Comparison of ENCODE assay signal across 16 mouse cellular contexts in the genomic region with DNA sequence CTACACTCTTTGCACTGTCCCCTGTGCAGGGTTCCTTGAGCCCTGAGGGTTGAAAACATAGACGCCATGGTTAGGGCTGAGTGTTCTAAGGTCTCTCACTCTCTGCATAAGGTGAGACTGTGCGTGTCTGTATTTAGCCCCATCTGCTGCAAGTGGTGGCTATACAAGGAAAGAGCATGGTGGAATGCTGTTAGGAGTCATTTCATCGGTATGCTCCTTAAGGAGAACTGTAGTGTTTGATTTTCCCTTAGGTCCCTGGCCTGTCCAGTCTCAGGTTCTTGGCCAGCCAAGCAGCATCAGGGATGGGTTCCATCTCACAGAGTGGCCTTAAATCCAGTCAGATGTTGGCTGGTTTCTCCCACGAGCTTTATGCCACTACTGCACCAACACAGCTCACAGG. TPM values are rescaled to one million over a fixed set of nuclear protein-coding genes. Genes with fewer than 3 reads are reported as not detected.
DNase-seq lines count a peak whose midpoint lies in the region; ATAC-seq lines count a peak whose summit lies in the region.
"Had no signal": no experiment of that assay in that cellular context is flagged by ENCODE, and none has a peak within 500 bp of the region (broad histone marks: within the 10 kb centered on the region; RNA-seq: fewer than 3 reads in every experiment).

No protein-coding gene starts in this region.

- H3K4me2 ChIP-seq in heart, embryonic 15.5 days: no peak overlapping the region
- H3K4me2 ChIP-seq in liver, embryonic 12.5 days: peak overlapping the region; percentile 31
- H3K4me2 ChIP-seq in lung, embryonic 16.5 days (ENCODE audit: low read depth, low read length): no peak overlapping the region
- H3K4me2 ChIP-seq in hindbrain, embryonic 14.5 days (replicated peaks): no peak overlapping the region
- H3K4me2 ChIP-seq: forebrain, embryonic 15.5 days; neural tube, embryonic 13.5 days had no signal

- no peak for DNase-seq in heart, adult 18-20 months
- DNase-seq in liver: no peak
- no peak for DNase-seq in hindbrain, embryonic 14.5 days (ENCODE audit: low spot score)
- no peak for DNase-seq in retina, postnatal 1 day
- DNase-seq: cerebellum, adult 9-10 months; embryo, embryonic 11 days; left cerebral cortex, postnatal 4 days had no signal

- no peaks in the 10 kb centered on the region for H3K36me3 ChIP-seq in heart, embryonic 15.5 days
- H3K36me3 ChIP-seq in liver, embryonic 12.5 days: no peaks in the 10 kb centered on the region
- H3K36me3 ChIP-seq in lung, embryonic 16.5 days (ENCODE audit: control insufficient read depth, insufficient read depth, low read length): no peaks in the 10 kb centered on the region
- H3K36me3 ChIP-seq in hindbrain, embryonic 14.5 days (replicated peaks; ENCODE audit: control insufficient read depth, insufficient read depth): no peaks in the 10 kb centered on the region
- H3K36me3 ChIP-seq: forebrain, embryonic 15.5 days; liver, embryonic 15.5 days; midbrain, embryonic 10.5 days; neural tube, embryonic 13.5 days had no signal

- H3K9ac ChIP-seq in heart, embryonic 15.5 days: no peak overlapping the region
- no peak overlapping the region for H3K9ac ChIP-seq in liver, embryonic 12.5 days
- H3K9ac ChIP-seq in lung, embryonic 16.5 days (ENCODE audit: low read length): no peak overlapping the region
- no peak overlapping the region for H3K9ac ChIP-seq in hindbrain, embryonic 14.5 days
- H3K9ac ChIP-seq: forebrain, embryonic 15.5 days; liver, embryonic 15.5 days; neural tube, embryonic 13.5 days had no signal

- H3K4me3 ChIP-seq in heart, embryonic 15.5 days: no peak overlapping the region
- no peak overlapping the region for H3K4me3 ChIP-seq in liver, embryonic 12.5 days
- H3K4me3 ChIP-seq in brown adipose tissue, adult 24 weeks (ENCODE audit: insufficient read depth, low read depth, low read length): no peak overlapping the region
- H3K4me3 ChIP-seq in lung, embryonic 16.5 days (ENCODE audit: low read length): no peak overlapping the region
- no peak overlapping the region for H3K4me3 ChIP-seq in hindbrain, embryonic 14.5 days (replicated peaks; ENCODE audit: low read length)
- H3K4me3 ChIP-seq: forebrain, embryonic 15.5 days; liver, embryonic 15.5 days; midbrain, embryonic 10.5 days; neural tube, embryonic 13.5 days had no signal

- H3K27ac ChIP-seq in heart, embryonic 15.5 days: peak overlapping the region; percentile 58
- H3K27ac ChIP-seq in liver, embryonic 12.5 days: no peak overlapping the region
- peak overlapping the region; percentile 88 for H3K27ac ChIP-seq in brown adipose tissue, adult 24 weeks (replicated peaks; ENCODE audit: low read depth, low read length)
- H3K27ac ChIP-seq in lung, embryonic 16.5 days (ENCODE audit: low read length): peak overlapping the region; percentile 71
- no peak overlapping the region for H3K27ac ChIP-seq in hindbrain, embryonic 14.5 days
- H3K27ac ChIP-seq: forebrain, embryonic 15.5 days; hindbrain, postnatal 0 days; liver, embryonic 15.5 days; midbrain, embryonic 10.5 days; neural tube, embryonic 13.5 days had no signal

- WGBS in heart, embryonic 15.5 days: 67% methylated on average over 4 of the region's 4 CpGs
- 64% methylated on average over 4 of the region's 4 CpGs for WGBS in liver, embryonic 12.5 days (ENCODE audit: insufficient replicate concordance)
- 55% methylated on average over 4 of the region's 4 CpGs for WGBS in lung, embryonic 16.5 days
- WGBS in hindbrain, embryonic 14.5 days: 97% methylated on average over 4 of the region's 4 CpGs

- no peaks in the 10 kb centered on the region for H3K27me3 ChIP-seq in heart, embryonic 15.5 days
- no peaks in the 10 kb centered on the region for H3K27me3 ChIP-seq in liver, embryonic 12.5 days (replicated peaks)
- no peaks in the 10 kb centered on the region for H3K27me3 ChIP-seq in lung, embryonic 16.5 days (ENCODE audit: control insufficient read depth, insufficient read depth, low read depth, low read length)
- no peaks in the 10 kb centered on the region for H3K27me3 ChIP-seq in hindbrain, embryonic 14.5 days (ENCODE audit: control insufficient read depth, insufficient read depth, low read length)
- H3K27me3 ChIP-seq: forebrain, embryonic 15.5 days; liver, embryonic 15.5 days; neural tube, embryonic 13.5 days had no signal

- no peak for ATAC-seq in heart, embryonic 15.5 days (replicated peaks; ENCODE audit: insufficient number of reproducible peaks, insufficient read depth, low FRiP score, low read depth)
- ATAC-seq in liver, embryonic 12.5 days: no peak
- ATAC-seq in lung, embryonic 16.5 days (ENCODE audit: low read depth): peak; percentile 39; the same call in 1 of the 2 replicates
- ATAC-seq in hindbrain, embryonic 14.5 days (ENCODE audit: low FRiP score): no peak
- ATAC-seq: forebrain, embryonic 15.5 days; hindbrain, postnatal 0 days had no signal

- H3K9me3 ChIP-seq in heart, embryonic 15.5 days (replicated peaks): no peaks in the 10 kb centered on the region
- H3K9me3 ChIP-seq in liver, embryonic 12.5 days (replicated peaks): 0 out of 2 replicates have a peak, but pooled peaks cover 3% of the 10 kb centered on the region
- no peaks in the 10 kb centered on the region for H3K9me3 ChIP-seq in lung, embryonic 16.5 days (ENCODE audit: control insufficient read depth, low read length)
- H3K9me3 ChIP-seq in hindbrain, embryonic 14.5 days (ENCODE audit: control insufficient read depth, low read length): no peaks in the 10 kb centered on the region
- H3K9me3 ChIP-seq: forebrain, embryonic 15.5 days; liver, embryonic 15.5 days; midbrain, embryonic 10.5 days; neural tube, embryonic 13.5 days had no signal

- H3K4me1 ChIP-seq in heart, embryonic 15.5 days (replicated peaks): peaks cover 11% of the 10 kb centered on the region
- peaks cover 15% of the 10 kb centered on the region for H3K4me1 ChIP-seq in liver, embryonic 12.5 days
- peaks cover 13% of the 10 kb centered on the region for H3K4me1 ChIP-seq in brown adipose tissue, adult 24 weeks (ENCODE audit: control insufficient read depth, insufficient read depth, insufficient read length, low read length)
- H3K4me1 ChIP-seq in lung, embryonic 16.5 days (replicated peaks; ENCODE audit: control insufficient read depth, insufficient read depth, low read length): peaks cover 16% of the 10 kb centered on the region
- H3K4me1 ChIP-seq in hindbrain, embryonic 14.5 days (replicated peaks; ENCODE audit: control insufficient read depth, insufficient read depth, low read length): no peaks in the 10 kb centered on the region

RNA-seq across cellular contexts. Expression of a gene that starts 14.6 kb away (rescaled TPM):
- polyA plus RNA-seq in heart, embryonic 15.5 days (2015; fragmentation: Nextera tagmentation; extraction: Ambion mirVana): 284 and 370 TPM in 2 replicates
- total RNA-seq in heart, adult 18-20 months (2021): 100 to 1,000 TPM; 384 to 392 TPM
- 158 and 161 TPM in 2 replicates for polyA plus RNA-seq in liver, embryonic 12.5 days (2016; fragmentation: Nextera tagmentation; extraction: Ambion mirVana)
- polyA plus RNA-seq in brown adipose tissue, adult 24 weeks (2012; ENCODE audit: insufficient read depth, insufficient read length, missing spikeins): 200 and 227 TPM in 2 replicates
- polyA plus RNA-seq in lung, embryonic 16.5 days (2015; fragmentation: Nextera tagmentation; extraction: Ambion mirVana): 523 and 564 TPM in 2 replicates
- 404 and 463 TPM in 2 replicates for polyA plus RNA-seq in hindbrain, embryonic 14.5 days (2014; fragmentation: Nextera tagmentation; extraction: Ambion mirVana)

Comparison
In these comparisons a context has a peak if more than half of its experiments do, and no peak if none do; other contexts are left out.
1. H3K27ac ChIP-seq: peak in heart, embryonic 15.5 days (single experiment), brown adipose tissue, adult 24 weeks (single experiment) and lung, embryonic 16.5 days (single experiment); none in liver, embryonic 12.5 days (single experiment) and hindbrain, embryonic 14.5 days (single experiment).